Mouse (Mus musculus) ES-Bruce4 (cell line): ENCODE measurements at regions not wholly inside any gene's neighbourhood (a gene's known extent, or its start where the extent isn't known, plus 50 kb on each side); places are given as distances from the start of the nearest gene placed in this dataset.

ENCODE experiments used
- CTCF ChIP-seq: IDR thresholded peaks from one replicate; pipeline ENCODE4 v1.8.1; 2011; ENCODE audit warnings: low read depth, low read length
- EP300 ChIP-seq: IDR thresholded peaks from 2 replicates; pipeline ENCODE4 v1.6.1; 2011; ENCODE audit warnings: low read depth, low read length; ENCODE audit not compliant: insufficient read depth
- POLR2A ChIP-seq: IDR thresholded peaks from one replicate; pipeline ENCODE4 v1.8.1; 2011; ENCODE audit warnings: low read length; ENCODE audit not compliant: insufficient read depth

- no peak for TF ChIP-seq CTCF
- TF ChIP-seq POLR2A: no peak
- no peak for TF ChIP-seq EP300
Observed at GRCm38 (mm10) chr14:61818365-61818764, 211.1 kb downstream of the Kcnrg start.
